Mouse (Mus musculus): ENCODE measurements at regions not wholly inside any gene's neighbourhood (a gene's known extent, or its start where the extent isn't known, plus 50 kb on each side); places are given as distances from the start of the nearest gene placed in this dataset.

- no peak for TF ChIP-seq CTCF (IDR thresholded peaks at IDR 0.05; ENCODE audit: low read depth, low read length)
- no peak for TF ChIP-seq POLR2AphosphoS5 (IDR thresholded peaks at IDR 0.05; ENCODE audit: insufficient replicate concordance, low read depth, low read length)
- no peak for TF ChIP-seq TAL1 (conservative IDR thresholded peaks at IDR 0.05; ENCODE audit: low read depth, low read length)
- TF ChIP-seq GATA1 (IDR thresholded peaks at IDR 0.05; ENCODE audit: borderline replicate concordance, low read length), result no peak
These were observed 97.9 kb downstream of the Tmem170b start for GRCm38 (mm10) chr13:41703618-41704017.

Measured in G1E (cell line).